Mouse (Mus musculus) hindbrain, embryonic 11.5 days (tissue): Measurements from ENCODE around the gene Rrp36. TPM values are rescaled to one million over a fixed set of nuclear protein-coding genes. Genes with fewer than 3 reads are reported as not detected.

ENCODE experiments used
- ATAC-seq: fragments of 200-750 bp; cut with Nextera tagmentation; 2 replicates; pipeline ENCODE4 v1.8.0; 2017; ENCODE audit warnings: mild to moderate bottlenecking, moderate TSS enrichment, moderate library complexity; ENCODE audit not compliant: low FRiP score
- DNase-seq: peaks from one replicate; pipeline ENCODE4 v3.0.0-alpha.2; 2015; ENCODE audit warnings: low spot score
- H3K27ac ChIP-seq: fragments of 300-500 bp; sonication (generic); 2 replicates; pipeline ENCODE4 v1.5.1; 2014; ENCODE audit warnings: mild to moderate bottlenecking, low read depth, low read length
- H3K27me3 ChIP-seq: fragments of 300-500 bp; sonication (generic); 2 replicates; pipeline ENCODE4 v1.6.1; 2014; ENCODE audit warnings: mild to moderate bottlenecking, low read length, moderate library complexity, mixed read lengths; ENCODE audit not compliant: control insufficient read depth, insufficient read depth
- H3K36me3 ChIP-seq: fragments of 300-500 bp; sonication (generic); 2 replicates; pipeline ENCODE4 v1.6.1; 2014; ENCODE audit warnings: mild to moderate bottlenecking, low read length, moderate library complexity, mixed read lengths; ENCODE audit not compliant: control insufficient read depth, insufficient read depth
- H3K4me1 ChIP-seq: fragments of 300-500 bp; sonication (generic); replicated peaks from 2 replicates; pipeline ENCODE4 v1.6.1; 2014; ENCODE audit warnings: low read length, mixed read lengths; ENCODE audit not compliant: control insufficient read depth, insufficient read depth
- H3K4me2 ChIP-seq: fragments of 300-500 bp; sonication (generic); replicated peaks from 2 replicates; pipeline ENCODE4 v1.6.1; 2014; ENCODE audit warnings: mild to moderate bottlenecking, low read depth, low read length
- H3K4me3 ChIP-seq: fragments of 300-500 bp; sonication (generic); 2 replicates; pipeline ENCODE4 v1.5.1; 2014; ENCODE audit warnings: low read depth, low read length
- H3K9ac ChIP-seq: fragments of 300-500 bp; sonication (generic); 2 replicates; pipeline ENCODE4 v1.6.1; 2014; ENCODE audit warnings: low read depth, low read length
- H3K9me3 ChIP-seq: fragments of 300-500 bp; sonication (generic); 2 replicates; pipeline ENCODE4 v1.6.1; 2016; ENCODE audit warnings: low read length; ENCODE audit not compliant: control insufficient read depth
- WGBS: fragments of 180-500 bp; shearing (Covaris S2); extraction: QIAGEN DNeasy Blood & Tissue Kit; methylation state at CpG from one replicate; pipeline ENCODE4 v1.1.7; 2014; 5-methylcytosine and 5-hydroxymethylcytosine counted together
- polyA plus RNA-seq: library from polyadenylated mRNA; unstranded; fragments of >200 nt; fragmentation: Nextera tagmentation; extraction: Ambion mirVana; gene quantifications from 2 replicates; pipeline ENCODE4 v1.2.1, GENCODE M21; 2014

Rrp36 gene
- polyA plus RNA-seq, 1 experiment from 2014 or later = 57.9 TPM

DNA sequence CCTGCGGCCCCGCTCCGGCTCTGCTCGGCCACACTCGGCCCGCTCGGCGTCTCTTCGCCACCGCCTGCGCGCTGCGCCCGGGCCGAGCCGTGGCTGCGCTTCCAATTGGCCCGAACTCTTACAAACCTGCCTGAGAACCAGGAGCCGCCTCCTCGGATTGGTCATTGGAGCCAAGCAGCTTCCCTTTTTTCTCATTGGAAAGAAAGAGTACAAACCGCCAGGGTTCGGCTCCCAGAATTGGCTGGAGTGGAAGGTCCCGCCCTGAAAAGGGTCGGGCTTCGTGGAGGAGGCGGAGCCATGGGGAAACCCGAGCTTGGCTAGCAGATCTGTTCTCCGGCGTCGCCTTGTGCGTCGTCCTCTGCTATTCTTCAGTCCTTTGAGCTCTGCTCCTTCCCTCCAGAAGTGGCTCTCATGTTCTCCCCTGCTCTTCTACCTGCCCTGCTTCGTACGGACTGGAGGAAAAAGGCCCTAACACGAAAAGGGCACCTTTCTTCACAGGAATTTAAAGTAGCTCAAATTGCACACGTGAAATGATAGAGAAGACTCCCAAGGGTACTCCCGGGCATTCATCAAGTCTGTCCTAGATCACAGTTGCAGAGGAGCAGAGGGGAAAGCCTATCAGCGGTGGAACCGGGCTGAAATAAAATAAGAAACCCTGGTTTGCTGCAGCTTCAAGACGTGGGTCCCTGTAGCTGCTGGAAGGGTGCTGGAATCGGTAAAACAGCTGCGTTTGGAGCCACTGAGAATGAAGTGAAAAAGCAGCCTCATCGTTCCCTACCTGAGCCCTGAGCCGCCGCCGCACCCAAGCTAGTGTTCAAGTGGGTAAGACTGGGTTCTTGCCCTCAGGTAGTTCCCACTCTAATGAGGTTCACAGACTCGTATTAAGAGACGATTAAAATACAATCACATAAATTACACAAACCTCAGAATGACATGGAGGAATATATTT is 31.0 kb upstream of the Rrp36 start, which contains the start of gene Ppp2r5d:
Gene Ppp2r5d, minus strand, starts transcription at position 225 of the 949 bp plus-strand sequence.
- peak within 1 kb of the TSS; percentile 70 for H3K4me2 ChIP-seq
- H3K27me3 ChIP-seq = no peaks in the 10 kb centered on the region
- H3K36me3 ChIP-seq = no peaks in the 10 kb centered on the region
- DNase-seq = peak; percentile 97
- peak within 1 kb of the TSS; percentile 90 for H3K9ac ChIP-seq
- peak; percentile 97 for ATAC-seq
- 0 out of 2 replicates have a peak, but pooled peaks cover 4% of the 10 kb centered on the region for H3K4me1 ChIP-seq
- no peaks in the 10 kb centered on the region for H3K9me3 ChIP-seq
- WGBS = 2% methylated on average over 48 of the region's 48 CpGs
- peak within 1 kb of the TSS; percentile 92 for H3K4me3 ChIP-seq
- peak within 1 kb of the TSS; percentile 85 for H3K27ac ChIP-seq

DNA sequence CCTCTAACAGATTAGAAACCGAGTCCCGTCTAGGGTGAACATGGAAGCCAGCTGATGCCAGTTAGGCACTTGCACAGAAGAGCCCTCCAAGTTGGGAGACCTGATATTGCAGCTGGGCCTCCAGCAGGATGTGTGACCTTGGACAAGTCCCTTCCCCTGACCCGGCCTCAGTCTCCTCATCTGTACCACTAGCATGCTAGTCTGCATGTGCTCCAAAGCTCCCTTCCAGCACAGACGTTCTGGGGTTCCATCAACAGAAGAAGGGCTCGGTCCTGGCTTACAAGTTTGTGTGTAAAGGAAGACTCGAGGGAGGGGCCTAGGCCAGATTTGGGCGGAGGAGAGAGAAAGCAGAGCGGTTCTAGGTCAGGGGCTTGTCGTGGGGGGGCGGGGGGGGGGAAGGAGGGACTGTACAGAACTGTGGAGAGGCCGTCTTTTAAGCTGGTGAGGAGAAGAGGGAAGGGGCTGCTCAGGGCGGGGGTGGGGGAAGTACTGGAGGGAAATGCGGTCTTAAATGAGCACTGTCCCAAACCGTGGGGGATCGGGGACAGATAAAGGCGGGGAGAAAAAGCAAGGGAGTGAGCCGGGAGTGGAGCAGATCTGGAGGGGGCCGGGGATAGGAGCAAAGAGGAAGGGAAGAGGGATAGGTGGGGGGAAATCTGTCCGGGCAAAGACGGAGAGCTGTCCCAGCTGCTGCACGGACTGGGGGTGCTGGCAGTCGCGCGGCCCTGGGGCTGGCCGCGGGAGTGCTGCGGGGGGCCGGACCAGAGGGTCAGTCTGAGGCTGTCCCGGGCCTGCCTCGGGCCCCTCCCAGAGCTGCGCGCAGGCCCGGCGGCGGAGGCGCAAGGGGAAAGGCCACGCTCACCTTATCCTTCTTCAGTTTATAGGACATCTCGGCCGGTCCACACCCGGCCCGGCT is 30.1 kb upstream of the Rrp36 start:
- Histone ChIP-seq H3K4me3 (peak overlapping the region; percentile 92), H3K9ac (peak overlapping the region; percentile 90), H3K9me3 (no peaks in the 10 kb centered on the region), H3K4me1 (0 out of 2 replicates have a peak, but pooled peaks cover 4% of the 10 kb centered on the region), H3K4me2 (peak overlapping the region; percentile 70), H3K36me3 (no peaks in the 10 kb centered on the region), H3K27me3 (no peaks in the 10 kb centered on the region), H3K27ac (peak overlapping the region; percentile 85)
- 5% methylated on average over 32 of the region's 41 CpGs for WGBS
- ATAC-seq (peak; percentile 86), DNase-seq (peak; percentile 32)

DNA sequence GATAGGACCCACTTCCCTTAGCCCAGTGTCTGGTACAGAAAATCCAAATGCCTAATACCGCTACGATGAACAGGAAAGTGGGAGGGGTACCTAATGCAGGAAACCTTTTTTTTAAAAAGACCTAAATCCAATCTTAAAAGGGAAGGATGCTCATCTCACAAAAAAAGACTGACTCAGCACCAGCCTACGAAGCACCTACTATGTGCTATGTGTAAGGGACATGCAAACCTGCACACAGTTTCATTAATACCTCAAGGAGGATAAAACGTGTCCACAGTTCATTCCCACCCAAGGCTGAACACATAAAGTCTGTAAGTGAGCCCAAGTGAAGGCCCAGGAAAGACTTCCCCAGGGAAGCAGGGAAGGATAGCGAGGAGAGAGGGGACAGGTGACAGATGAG is 28.4 kb upstream of the Rrp36 start:
- 0 out of 2 replicates have a peak, but pooled peaks cover 4% of the 10 kb centered on the region for H3K4me1 ChIP-seq
- no peak overlapping the region for H3K4me3 ChIP-seq
- DNase-seq = no peak
- no peak overlapping the region for H3K9ac ChIP-seq
- WGBS = 86% methylated on average over 5 of the region's 5 CpGs
- no peaks in the 10 kb centered on the region for H3K27me3 ChIP-seq
- no peaks in the 10 kb centered on the region for H3K9me3 ChIP-seq
- no peaks in the 10 kb centered on the region for H3K36me3 ChIP-seq
- no peak overlapping the region for H3K27ac ChIP-seq
- H3K4me2 ChIP-seq = no peak overlapping the region
- no peak for ATAC-seq

DNA sequence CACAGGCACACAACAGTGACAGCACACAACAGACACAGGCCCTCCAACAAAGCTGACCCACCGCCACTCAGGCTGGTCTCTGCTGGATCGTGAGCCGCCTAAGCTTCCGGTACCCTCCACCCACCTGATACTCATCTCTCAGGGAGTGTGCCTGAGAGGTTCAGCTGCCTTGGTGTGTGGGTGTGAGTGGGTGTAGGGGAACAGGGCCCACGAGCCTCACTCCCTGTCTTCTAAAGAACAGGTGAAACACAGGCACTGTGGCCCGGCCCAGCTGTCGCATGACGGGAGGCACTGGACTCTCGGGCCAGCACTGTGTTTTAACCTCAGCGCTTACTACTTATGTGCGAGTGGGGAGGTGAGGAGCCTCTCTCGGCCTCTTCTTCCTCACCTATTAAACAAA is 27.9 kb upstream of the Rrp36 start:
- H3K4me1 ChIP-seq = 0 out of 2 replicates have a peak, but pooled peaks cover 4% of the 10 kb centered on the region
- H3K36me3 ChIP-seq = no peaks in the 10 kb centered on the region
- DNase-seq (no peak), ATAC-seq (no peak)
- H3K9me3 ChIP-seq = no peaks in the 10 kb centered on the region
- H3K27ac ChIP-seq = no peak overlapping the region
- no peak overlapping the region for H3K4me3 ChIP-seq
- H3K27me3 ChIP-seq = no peaks in the 10 kb centered on the region
- WGBS = 89% methylated on average over 12 of the region's 12 CpGs
- no peak overlapping the region for H3K9ac ChIP-seq
- H3K4me2 ChIP-seq = no peak overlapping the region

DNA sequence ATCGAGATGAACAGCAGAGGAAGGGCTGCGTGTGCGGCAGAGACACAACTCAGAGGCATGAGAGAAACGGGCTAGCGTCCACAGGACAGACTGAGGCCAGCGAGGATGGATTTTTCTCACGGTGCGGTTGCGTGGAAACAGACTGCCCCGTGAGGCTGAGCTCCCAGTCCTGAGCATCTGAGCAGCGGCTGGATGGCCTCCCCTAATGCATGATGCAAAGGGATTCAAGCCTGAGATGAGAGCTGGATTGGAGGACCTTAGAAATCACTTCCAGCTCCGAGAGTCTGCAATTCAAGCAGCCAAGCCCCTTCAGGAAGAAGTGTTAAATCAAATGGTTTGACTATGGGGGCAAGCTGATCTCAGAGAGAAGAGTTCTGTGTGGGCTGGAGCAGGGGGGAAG is 27.3 kb upstream of the Rrp36 start:
- H3K9ac ChIP-seq = no peak overlapping the region
- H3K4me3 ChIP-seq = no peak overlapping the region
- WGBS = 85% methylated on average over 12 of the region's 12 CpGs

DNA sequence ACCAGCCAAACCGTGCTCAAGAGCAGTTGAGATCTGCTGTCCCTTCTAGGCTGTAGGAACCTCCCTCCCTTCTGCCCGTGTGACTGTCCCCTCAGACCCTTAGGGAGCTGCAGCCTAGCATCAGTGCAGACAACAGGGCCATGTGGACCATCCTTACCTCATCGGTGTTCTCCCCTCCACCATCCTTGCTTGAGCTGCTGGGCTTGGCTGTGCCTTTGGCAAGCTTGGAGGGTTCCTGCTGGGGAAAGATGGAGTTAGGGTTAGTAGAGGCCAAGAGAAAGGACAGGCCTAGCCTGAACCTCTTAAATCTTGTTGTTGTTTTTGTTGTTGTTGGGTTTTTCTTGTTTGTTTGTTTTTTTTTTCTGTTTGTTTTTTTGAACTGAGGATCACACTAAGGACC is 25.8 kb upstream of the Rrp36 start:
- Histone ChIP-seq H3K27ac (no peak overlapping the region), H3K27me3 (no peaks in the 10 kb centered on the region), H3K9ac (no peak overlapping the region), H3K4me2 (no peak overlapping the region), H3K4me3 (no peak overlapping the region), H3K4me1 (0 out of 2 replicates have a peak, but pooled peaks cover 4% of the 10 kb centered on the region), H3K36me3 (no peaks in the 10 kb centered on the region), H3K9me3 (no peaks in the 10 kb centered on the region)
- no peak for DNase-seq
- 87% methylated on average over 3 of the region's 3 CpGs for WGBS
- ATAC-seq = no peak

More for the DNA sequence above, 27.3 kb upstream of the Rrp36 start:
- Histone ChIP-seq H3K27me3 (no peaks in the 10 kb centered on the region), H3K9me3 (no peaks in the 10 kb centered on the region), H3K4me2 (no peak overlapping the region), H3K27ac (no peak overlapping the region), H3K36me3 (no peaks in the 10 kb centered on the region), H3K4me1 (0 out of 2 replicates have a peak, but pooled peaks cover 4% of the 10 kb centered on the region)
- no peak for ATAC-seq
- no peak for DNase-seq

DNA sequence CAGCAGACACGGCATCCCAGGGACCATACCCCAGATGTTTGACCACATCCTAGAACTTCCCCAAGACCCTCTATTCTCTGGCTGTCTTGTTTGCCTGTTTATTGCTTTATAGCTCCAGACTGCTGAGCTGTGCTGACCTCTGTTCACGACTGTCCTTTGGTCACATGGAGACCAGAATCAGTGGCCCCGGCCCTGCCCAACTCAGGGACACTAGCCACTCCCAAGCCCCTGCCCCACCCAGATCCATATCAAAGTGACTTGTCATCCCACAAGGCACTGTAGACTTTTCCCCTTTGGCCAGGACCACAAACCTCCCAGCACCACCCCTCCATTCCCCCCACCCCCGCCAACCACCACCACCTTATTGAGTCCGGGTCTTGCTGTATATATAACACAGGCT is 25.1 kb upstream of the Rrp36 start:
- H3K4me3 ChIP-seq = no peak overlapping the region
- H3K9ac ChIP-seq = no peak overlapping the region
- H3K27me3 ChIP-seq = no peaks in the 10 kb centered on the region
- no peak for ATAC-seq
- no peaks in the 10 kb centered on the region for H3K9me3 ChIP-seq
- no peak overlapping the region for H3K27ac ChIP-seq
- WGBS = 87% methylated on average over 5 of the region's 5 CpGs
- H3K4me1 ChIP-seq = 0 out of 2 replicates have a peak, but pooled peaks cover 4% of the 10 kb centered on the region
- H3K4me2 ChIP-seq = no peak overlapping the region
- DNase-seq = no peak
- H3K36me3 ChIP-seq = no peaks in the 10 kb centered on the region

DNA sequence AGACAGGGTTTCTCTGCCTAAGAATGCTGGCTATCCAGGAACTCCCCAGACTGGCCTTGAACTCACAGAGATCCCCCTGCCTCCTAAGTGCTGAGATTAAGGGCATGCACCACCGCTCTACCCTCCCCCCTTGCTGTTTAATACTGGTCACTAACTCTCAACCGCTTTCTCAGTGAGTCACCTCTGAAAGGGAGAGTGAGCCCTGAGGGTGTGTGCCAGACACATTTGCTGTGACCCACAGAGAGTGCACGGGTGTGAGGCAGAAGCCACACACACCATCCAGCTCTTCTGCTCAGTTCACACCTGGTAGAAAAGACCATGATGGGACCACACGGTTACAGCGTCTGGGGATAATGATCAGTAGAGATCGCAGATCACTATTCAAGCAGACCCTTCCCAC is 24.4 kb upstream of the Rrp36 start:
- no peak overlapping the region for H3K4me3 ChIP-seq
- DNase-seq (no peak), ATAC-seq (no peak)
- no peaks in the 10 kb centered on the region for H3K27me3 ChIP-seq
- 0 out of 2 replicates have a peak, but pooled peaks cover 2% of the 10 kb centered on the region for H3K4me1 ChIP-seq
- H3K4me2 ChIP-seq = no peak overlapping the region; the same call in 1 of the 2 replicates
- no peaks in the 10 kb centered on the region for H3K36me3 ChIP-seq
- no peaks in the 10 kb centered on the region for H3K9me3 ChIP-seq
- whole genome bisulfite sequencing = 91% methylated on average over 6 of the region's 6 CpGs
- no peak overlapping the region for H3K9ac ChIP-seq
- no peak overlapping the region for H3K27ac ChIP-seq
